Mouse (Mus musculus): ENCODE results near the gene Fbln2.

Gene Fbln2

GRCm38 (mm10) chr6:91279477-91279876, 67.2 kb downstream of the Fbln2 start:
- peak; percentile 25 for DNase-seq (ENCODE audit: low read depth)

- peak; percentile 81 for DNase-seq (ENCODE audit: low read depth)
These were observed 69.0 kb downstream of the Fbln2 start for GRCm38 (mm10) chr6:91281206-91281605.

GRCm38 (mm10) chr6:91281747-91282146, 69.5 kb downstream of the Fbln2 start:
- no peak for DNase-seq (ENCODE audit: low read depth)

- DNase-seq (ENCODE audit: low read depth), result no peak
These were observed 70.8 kb downstream of the Fbln2 start for GRCm38 (mm10) chr6:91283031-91283430.

- DNase-seq (ENCODE audit: low read depth), result no peak
These were observed 72.5 kb downstream of the Fbln2 start for GRCm38 (mm10) chr6:91284521-91285449.

GRCm38 (mm10) chr6:91285450-91285790, 73.2 kb downstream of the Fbln2 start:
- DNase-seq (ENCODE audit: low read depth), result peak; percentile 61

- peak; percentile 9 for DNase-seq (ENCODE audit: low read depth)
These were observed 73.7 kb downstream of the Fbln2 start for GRCm38 (mm10) chr6:91285814-91286545.

- peak; percentile 82 for DNase-seq (ENCODE audit: low read depth)
These were observed 74.4 kb downstream of the Fbln2 start for GRCm38 (mm10) chr6:91286624-91287023.

GRCm38 (mm10) chr6:91287148-91287547, 74.9 kb downstream of the Fbln2 start:
- DNase-seq (ENCODE audit: low read depth), result no peak

GRCm38 (mm10) chr6:91287636-91288035, 75.4 kb downstream of the Fbln2 start:
- no peak for DNase-seq (ENCODE audit: low read depth)

- no peak for DNase-seq (ENCODE audit: low read depth)
These were observed 76.1 kb downstream of the Fbln2 start for GRCm38 (mm10) chr6:91288251-91288785.

GRCm38 (mm10) chr6:91288961-91289360, 76.7 kb downstream of the Fbln2 start:
- no peak for DNase-seq (ENCODE audit: low read depth)

GRCm38 (mm10) chr6:91290937-91291336, 78.7 kb downstream of the Fbln2 start:
- DNase-seq (ENCODE audit: low read depth), result no peak

- no peak for DNase-seq (ENCODE audit: low read depth)
These were observed 83.2 kb downstream of the Fbln2 start for GRCm38 (mm10) chr6:91295431-91295830.

- no peak for DNase-seq (ENCODE audit: low read depth)
These were observed 86.6 kb downstream of the Fbln2 start for GRCm38 (mm10) chr6:91298828-91299227.

- DNase-seq (ENCODE audit: low read depth), result no peak
These were observed 87.8 kb downstream of the Fbln2 start for GRCm38 (mm10) chr6:91300079-91300478.

- no peak for DNase-seq (ENCODE audit: low read depth)
These were observed 89.6 kb downstream of the Fbln2 start for GRCm38 (mm10) chr6:91301839-91302238.

- no peak for DNase-seq (ENCODE audit: low read depth)
These were observed 90.1 kb downstream of the Fbln2 start for GRCm38 (mm10) chr6:91302337-91302736.

GRCm38 (mm10) chr6:91304172-91304571, 91.9 kb downstream of the Fbln2 start:
- no peak for DNase-seq (ENCODE audit: low read depth)

- no peak for DNase-seq (ENCODE audit: low read depth)
These were observed 95.7 kb downstream of the Fbln2 start for GRCm38 (mm10) chr6:91307972-91308371.

- DNase-seq (ENCODE audit: low read depth), result no peak
These were observed 98.9 kb downstream of the Fbln2 start for GRCm38 (mm10) chr6:91311204-91311603.

- no peak for DNase-seq (ENCODE audit: low read depth)
These were observed 100.2 kb downstream of the Fbln2 start for GRCm38 (mm10) chr6:91312491-91312890.

Measured in induced T-regulatory cell, adult 2 months (primary cell).